Mouse (Mus musculus) cerebellum, adult (tissue): ENCODE data around the gene Bola3.
"Not testable (repeated sequence)": the region's sequence is repeated elsewhere in the genome, so short reads cannot be mapped to it uniquely, and the experiment has no call there.

Source experiments
- ATAC-seq: cut with Nextera tagmentation; 2 replicates; pipeline ENCODE4 v1.9.2; 2017; ENCODE audit warnings: mild to moderate bottlenecking, moderate library complexity, mixed read lengths; ENCODE audit not compliant: insufficient number of reproducible peaks, low FRiP score, low TSS enrichment

Gene Bola3

DNA sequence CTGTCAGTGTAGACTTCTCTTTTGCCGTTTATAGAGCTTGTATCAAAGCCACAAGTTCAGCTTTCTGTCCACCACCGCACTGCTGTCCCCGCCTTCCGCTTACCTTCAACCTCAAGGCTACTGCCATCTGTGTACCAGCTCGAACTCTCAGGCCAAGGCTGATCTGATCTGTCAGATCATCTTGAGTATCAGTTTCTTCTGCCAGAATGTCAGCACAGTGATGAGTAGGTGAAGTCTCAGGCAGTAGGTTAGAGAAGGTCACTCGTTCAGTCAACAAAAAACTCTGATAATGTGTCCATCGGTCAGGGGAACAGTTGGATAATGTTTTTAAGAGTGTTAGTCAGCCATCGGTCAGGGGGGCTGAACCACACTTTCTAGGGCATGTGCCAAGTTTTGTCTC is 3.7 kb upstream of the Bola3 start:
- ATAC-seq = not testable (repeated sequence)

DNA sequence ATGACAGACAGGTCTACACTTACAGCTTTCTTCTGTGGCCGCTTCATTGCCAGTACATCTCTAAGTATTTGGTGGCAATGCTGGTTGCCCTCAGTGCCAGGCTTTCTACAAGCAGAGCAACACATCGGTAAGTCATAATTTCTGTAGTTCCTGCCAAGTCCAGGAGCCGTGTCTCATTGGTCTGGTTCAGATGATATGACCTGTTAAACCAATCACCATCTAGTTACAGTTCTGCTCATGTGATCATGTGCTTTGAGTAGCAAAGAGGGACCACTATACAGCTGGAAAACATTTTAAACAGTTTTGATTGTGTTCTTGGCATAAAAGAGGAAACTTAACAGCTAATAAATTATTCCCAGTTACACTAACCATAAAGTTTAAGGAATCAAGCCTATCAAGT is 1.0 kb upstream of the Bola3 start:
- ATAC-seq = no peak

DNA sequence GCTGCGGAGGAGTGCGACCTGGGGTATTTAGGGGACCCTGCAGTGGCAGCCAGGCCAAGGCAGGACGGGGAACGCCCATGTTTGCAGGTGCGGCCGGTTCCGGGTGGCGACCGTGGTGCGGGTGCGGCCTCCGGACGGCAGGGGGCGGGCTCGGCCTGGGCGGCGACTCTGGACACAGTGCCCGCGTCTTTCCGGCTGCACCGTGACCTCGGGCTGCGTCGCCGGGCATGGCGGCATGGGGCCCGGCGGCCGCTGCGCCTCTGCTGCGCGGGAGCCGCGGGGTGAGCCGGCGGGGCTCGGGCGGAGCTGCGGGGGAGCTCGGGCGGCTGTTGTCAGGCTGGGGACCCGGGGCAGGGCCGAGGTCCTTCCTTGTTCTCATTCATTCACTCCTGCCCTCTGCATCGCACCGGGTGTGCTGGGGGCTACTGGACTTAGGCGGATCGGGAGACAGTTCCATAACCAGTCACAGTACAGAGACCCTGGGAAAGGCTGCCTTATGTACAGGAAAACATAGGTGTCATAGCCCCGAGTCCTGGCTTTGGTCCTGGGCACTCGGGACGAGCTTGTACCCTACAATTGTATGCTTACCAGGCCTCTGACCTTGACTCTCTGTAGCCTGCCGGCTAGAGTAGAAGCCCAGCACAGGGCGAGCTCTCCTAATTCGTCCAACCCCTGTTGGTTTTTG is 469 bp downstream of the Bola3 start:
- peak; percentile 68 for ATAC-seq

- no peak for ATAC-seq
Observed at GRCm38 (mm10) chr6:83350172-83350571, 1.2 kb downstream of the Bola3 start.

DNA sequence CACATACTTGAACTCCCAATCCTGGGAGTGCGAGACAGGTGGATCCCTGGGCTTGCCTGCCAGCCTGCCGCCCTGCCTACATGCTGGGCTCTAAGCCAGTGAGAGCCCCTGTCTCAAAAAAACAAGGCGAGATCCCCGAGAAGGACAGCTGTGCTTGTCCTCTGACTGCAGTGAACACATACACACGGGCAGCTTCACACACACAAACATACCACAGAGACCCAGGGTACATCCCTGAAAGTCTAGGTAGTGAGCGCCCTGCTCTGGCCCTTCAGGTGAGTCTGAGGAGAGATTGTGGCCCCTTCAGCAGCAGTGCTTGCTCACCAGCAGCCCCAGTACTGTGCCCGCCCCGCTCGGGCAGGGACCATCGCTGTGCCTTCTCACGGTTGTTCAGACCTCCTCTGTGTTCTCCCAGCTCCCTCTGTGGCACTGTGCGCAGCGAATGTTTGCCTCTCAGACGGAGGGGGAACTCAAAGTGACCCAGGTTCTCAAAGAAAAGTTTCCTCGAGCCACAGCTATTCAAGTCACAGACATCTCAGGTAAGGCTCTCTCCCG is 2.0 kb downstream of the Bola3 start:
- ATAC-seq = no peak

- ATAC-seq = no peak
Observed at GRCm38 (mm10) chr6:83351490-83352160, 2.7 kb downstream of the Bola3 start.

DNA sequence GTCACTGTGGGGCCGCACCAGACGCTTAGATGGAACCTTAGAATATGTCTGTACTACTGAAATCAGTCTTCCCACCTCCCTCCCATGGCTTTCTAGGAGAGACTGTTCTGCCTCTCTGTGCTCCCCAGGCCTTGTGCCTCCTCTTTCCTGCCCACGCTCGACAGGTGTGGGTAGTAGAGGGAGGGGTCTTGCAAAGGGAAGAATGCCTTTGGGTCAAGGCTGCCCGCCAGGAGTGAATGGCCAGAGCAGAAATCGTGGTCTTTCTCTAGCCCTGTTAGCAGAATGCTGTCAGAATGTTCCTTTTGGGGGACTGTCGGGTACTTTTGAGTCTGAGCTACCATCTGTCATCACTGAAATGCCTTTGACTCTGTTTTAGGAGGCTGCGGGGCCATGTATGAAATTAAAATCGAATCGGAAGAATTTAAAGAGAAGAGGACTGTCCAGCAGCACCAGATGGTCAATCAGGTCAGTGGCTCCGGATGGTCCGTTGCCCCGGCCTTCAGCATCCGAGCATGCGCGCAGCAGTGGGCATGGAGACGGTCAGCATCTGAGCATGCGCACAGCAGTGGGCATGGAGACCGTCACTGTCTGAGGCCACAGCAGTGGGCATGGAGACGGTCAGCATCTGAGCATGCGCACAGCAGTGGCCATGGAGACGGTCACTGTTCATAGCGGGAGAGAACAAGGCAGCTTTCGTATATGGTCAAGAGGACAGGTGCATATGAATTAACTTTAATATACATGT is 3.9 kb downstream of the Bola3 start:
- ATAC-seq = peak; percentile 82

DNA sequence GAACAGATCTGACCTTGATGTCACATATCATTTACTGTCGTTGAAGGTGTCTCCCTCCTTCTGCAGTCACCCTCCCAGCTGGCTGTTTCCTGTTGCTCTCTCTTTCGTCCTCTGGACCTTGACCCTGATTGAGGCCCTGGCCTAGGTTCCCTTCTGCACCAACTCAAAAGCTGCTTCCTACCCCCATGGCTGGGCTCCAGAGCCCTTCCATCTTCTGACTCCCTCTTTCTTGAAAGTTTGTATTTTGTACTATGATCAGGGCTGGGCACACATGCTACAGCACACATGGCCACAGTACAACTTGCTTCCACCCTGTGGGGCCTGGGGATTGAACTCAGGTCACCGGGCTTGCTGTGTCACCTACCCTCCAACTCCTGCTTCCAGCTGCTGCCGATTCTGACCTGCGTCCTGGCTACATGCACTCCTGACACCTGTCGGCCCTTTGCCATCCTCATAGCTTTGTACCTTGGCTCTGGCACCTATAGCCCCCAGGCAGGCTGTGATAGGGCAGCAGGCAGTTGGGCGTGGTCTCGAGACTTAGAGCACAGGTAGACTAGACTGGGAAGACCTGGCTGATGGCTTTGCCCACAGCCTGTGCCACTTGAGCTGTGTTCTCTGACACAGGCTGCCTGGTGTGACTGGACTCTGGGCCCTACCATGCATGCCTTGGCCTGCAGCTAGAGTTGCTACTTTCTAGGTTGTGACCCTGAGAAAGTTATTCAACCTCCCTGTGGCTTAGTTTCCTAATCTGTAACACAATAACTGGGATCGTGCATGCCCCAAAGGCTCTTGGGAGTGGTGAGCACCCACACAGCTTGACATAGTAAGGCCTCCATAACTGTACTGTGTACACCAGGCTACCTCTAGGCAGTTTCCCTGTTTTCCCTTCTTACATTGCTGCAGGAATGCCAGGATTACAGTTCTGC is 6.2 kb downstream of the Bola3 start:
- no peak for ATAC-seq

- no peak for ATAC-seq
Observed at GRCm38 (mm10) chr6:83356569-83357138, 7.7 kb downstream of the Bola3 start.

- no peak for ATAC-seq
Observed at GRCm38 (mm10) chr6:83357436-83357835, 8.5 kb downstream of the Bola3 start.

DNA sequence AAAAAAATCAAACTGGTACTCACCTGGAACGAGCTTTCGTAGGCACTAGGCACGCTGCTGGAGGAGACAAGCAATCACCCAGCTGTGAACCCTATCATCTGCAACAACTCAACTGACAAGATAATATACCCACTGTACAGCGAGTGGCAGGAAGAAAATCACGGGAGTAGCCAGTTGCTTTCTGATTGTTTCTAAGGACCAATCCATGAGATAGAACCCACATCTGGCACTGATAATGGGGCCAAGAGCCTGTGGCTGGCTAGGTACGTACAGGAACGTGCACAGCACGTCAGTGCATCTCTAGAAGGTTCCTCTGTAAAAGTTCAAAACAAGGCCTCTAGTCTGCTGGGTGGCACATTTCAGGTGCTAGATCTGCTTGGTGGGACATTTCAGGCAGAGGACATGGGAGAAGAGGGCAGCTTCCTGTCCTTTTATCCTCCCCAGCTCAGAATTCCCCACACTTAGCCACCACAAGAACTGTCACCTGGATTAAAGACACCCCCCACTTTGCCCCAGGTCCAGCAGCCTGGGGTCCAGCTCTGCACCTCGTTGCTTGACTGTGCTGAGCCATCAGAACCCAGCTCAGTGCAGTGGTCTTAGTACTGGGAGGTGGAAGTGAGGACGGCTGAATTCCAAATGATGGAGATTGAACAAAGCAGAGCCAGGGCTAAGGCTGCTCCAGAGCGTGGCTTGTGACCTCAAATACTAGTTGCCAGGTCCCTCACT is 12.7 kb downstream of the Bola3 start:
- ATAC-seq = no peak

DNA sequence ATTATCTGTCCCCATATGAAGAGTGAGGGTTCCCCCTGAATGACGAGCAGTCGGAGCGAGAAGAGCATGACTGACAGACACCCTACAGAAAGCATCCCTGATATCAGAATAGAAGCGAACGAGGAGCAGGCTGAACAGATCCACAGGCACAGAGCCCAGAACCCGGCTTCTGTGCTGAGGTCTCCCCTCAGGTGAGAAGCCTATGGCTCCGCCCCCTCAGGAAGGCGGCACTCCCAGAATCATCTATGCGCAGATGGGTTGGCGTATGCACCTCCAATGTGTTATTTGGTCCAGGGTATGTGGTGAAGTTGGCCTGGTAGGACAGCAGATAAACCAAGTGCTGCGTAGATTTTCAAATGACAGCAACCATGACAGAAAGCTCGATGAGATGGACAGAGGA is 14.1 kb downstream of the Bola3 start:
- ATAC-seq = no peak

- ATAC-seq = peak; percentile 67; the same call in 1 of the 2 replicates
Observed at GRCm38 (mm10) chr6:83370316-83370965, 21.5 kb downstream of the Bola3 start.

- no peak for ATAC-seq
Observed at GRCm38 (mm10) chr6:83371350-83371749, 22.4 kb downstream of the Bola3 start.

DNA sequence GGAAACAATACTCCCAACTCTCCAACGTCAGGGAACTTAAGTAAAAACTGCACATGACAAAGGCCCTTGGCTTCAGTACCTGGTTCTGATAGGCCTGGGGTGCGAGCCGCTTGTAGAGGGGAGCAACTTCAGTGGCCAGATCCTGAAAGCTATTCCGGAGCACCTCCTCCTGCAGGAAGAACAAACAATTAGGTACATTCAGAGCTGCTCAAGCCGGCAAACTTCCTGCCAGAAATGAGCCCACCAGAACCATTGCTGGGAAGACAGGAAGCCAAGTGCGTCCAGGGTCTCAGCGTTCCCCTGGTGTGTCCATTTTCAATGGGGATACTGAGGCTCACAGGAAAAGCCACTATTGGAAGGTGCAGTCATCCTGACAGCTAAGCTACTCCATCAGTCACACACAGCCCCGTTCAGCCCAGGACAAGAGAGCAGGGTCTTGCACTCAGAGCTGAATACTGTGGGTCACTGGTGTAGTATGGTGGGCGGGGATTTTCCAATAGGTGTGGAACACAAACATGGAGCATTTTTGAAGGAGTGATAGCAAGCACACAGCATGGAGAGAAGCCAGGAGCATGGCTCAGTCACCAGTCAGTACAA is 24.9 kb downstream of the Bola3 start:
- no peak for ATAC-seq

DNA sequence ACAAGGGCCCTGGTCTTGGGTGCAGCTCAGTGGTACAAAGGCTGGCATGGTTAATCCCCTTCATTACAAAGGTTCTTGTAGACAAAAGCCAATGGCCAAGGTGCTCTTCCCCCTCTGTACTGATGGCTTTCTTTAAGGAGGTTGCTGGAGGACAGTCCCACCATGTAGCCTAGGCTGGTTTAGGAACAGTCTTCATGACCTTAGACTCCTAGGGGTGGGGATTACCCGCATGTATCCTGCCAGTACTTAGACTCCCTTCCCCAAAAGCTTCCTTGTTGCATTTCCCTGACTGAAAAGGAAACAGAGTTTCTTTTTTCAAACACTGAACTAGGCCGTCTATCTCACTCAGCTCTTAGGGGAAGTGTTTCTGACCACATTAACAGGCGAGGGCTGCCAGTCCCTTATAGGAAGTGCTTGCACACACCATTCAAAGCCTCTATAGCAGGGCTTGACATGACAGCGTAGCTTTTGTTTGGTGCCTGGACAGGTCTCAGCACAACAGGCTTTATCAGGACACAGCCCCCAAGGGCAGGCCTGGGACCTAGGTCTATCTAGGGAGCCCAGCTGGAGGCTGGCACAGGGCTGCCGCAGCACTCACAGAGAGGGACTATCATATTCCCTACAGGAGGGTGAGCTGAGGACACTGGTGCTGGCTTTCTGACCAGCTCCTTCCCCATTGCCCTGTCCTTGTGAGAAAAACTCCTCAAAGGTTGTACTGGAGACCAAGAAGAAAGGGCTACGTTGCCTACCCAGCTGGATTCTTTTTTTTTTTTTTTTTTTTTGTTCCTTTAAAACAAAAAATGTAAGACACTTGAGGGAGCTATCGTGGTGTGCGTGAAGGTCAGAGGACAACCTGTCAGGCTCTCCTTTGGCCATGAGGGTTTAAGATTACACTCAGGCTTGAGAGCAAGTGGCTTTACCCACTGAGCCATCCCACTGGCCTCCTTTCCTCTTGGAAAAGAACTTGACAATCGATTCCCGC is 32.9 kb downstream of the Bola3 start:
- no peak for ATAC-seq

GRCm38 (mm10) chr6:83385569-83386090 is 36.7 kb downstream of the Bola3 start:
- ATAC-seq = no peak
